Mouse (Mus musculus) colon, adult 2 months (tissue): ENCODE measurements around the gene Krtap15. TPM values are rescaled to one million over a fixed set of nuclear protein-coding genes. Genes with fewer than 3 reads are reported as not detected.

Experiments
- polyA plus RNA-seq: library from polyadenylated mRNA; depleted of rRNA; stranded (reverse); fragments of >200 nt; gene quantifications from 2 replicates; pipeline ENCODE4 v1.2.3, GENCODE M21; 2012; rRNA removed

Krtap15 gene
- polyA plus RNA-seq, result not detected in 2 replicates

GRCm38 (mm10) chr16:88820066-88820465, at the start of gene Krtap15:
Gene Krtap15 (plus strand): TSS chr16:88820215.

GRCm38 (mm10) chr16:88774106-88774505, 45.9 kb upstream of the Krtap15 start, which contains the start of gene 2310057N15Rik:
Gene 2310057N15Rik (minus strand): TSS chr16:88774206.

GRCm38 (mm10) chr16:88777596-88777995, 42.4 kb upstream of the Krtap15 start, which contains the start of gene Gm5965:
Gene Gm5965 (plus strand): TSS chr16:88777896.

GRCm38 (mm10) chr16:88811827-88812226, 8.2 kb upstream of the Krtap15 start, which contains the start of gene Gm20741:
Gene Gm20741 (minus strand): TSS chr16:88812220.

GRCm38 (mm10) chr16:88826095-88826652, 6.2 kb downstream of the Krtap15 start, which contains the start of gene Krtap14:
Gene Krtap14 (minus strand): TSS chr16:88826145.

GRCm38 (mm10) chr16:88869311-88869710, 49.3 kb downstream of the Krtap15 start, which contains the start of gene Krtap19-1:
Gene Krtap19-1 (minus strand): TSS chr16:88869411.

GRCm38 (mm10) chr16:88874169-88874568, 54.2 kb downstream of the Krtap15 start, which contains the start of gene Krtap19-2:
Gene Krtap19-2 (minus strand): TSS chr16:88874269.

GRCm38 (mm10) chr16:88877938-88878337, 57.9 kb downstream of the Krtap15 start, which contains the start of gene Krtap19-3:
Gene Krtap19-3 (minus strand): TSS chr16:88878038.

Other genes with a start within 250 kb of the Krtap15 start
- gene Krtap24-1, start 207.9 kb upstream of the Krtap15 start, polyA plus RNA-seq, result not detected in 2 replicates
- gene 2310079G19Rik, start 192.5 kb upstream of the Krtap15 start, polyA plus RNA-seq, result 28.8 and 37.2 TPM in 2 replicates
- 0.12 TPM in 1 of 2 replicates, not detected in the other for gene Krtap26-1, start 172.4 kb upstream of the Krtap15 start, polyA plus RNA-seq
- not detected in 2 replicates for gene Krtap27-1, start 148.5 kb upstream of the Krtap15 start, polyA plus RNA-seq
- not detected in 2 replicates for gene 2310061N02Rik, start 112.3 kb upstream of the Krtap15 start, polyA plus RNA-seq
- gene Krtap13-1, start 91.4 kb upstream of the Krtap15 start, polyA plus RNA-seq, result not detected in 2 replicates
- 1.9 and 2.4 TPM in 2 replicates for gene Krtap13, start 68.6 kb upstream of the Krtap15 start, polyA plus RNA-seq
- gene 2310034C09Rik, start 61.4 kb upstream of the Krtap15 start, polyA plus RNA-seq, result 0.29 and 1.1 TPM in 2 replicates
- not detected in 2 replicates for gene 2310057N15Rik, start 46.0 kb upstream of the Krtap15 start, polyA plus RNA-seq
- gene Gm5965, start 42.3 kb upstream of the Krtap15 start, polyA plus RNA-seq, result not detected in 2 replicates
- not detected in 2 replicates for gene Gm20741, start 8.0 kb upstream of the Krtap15 start, polyA plus RNA-seq
- not detected in 2 replicates for gene Krtap14, start 5.9 kb downstream of the Krtap15 start, polyA plus RNA-seq
- gene Krtap19-1, start 49.2 kb downstream of the Krtap15 start, polyA plus RNA-seq, result not detected in 2 replicates
- gene Krtap19-2, start 54.1 kb downstream of the Krtap15 start, polyA plus RNA-seq, result not detected in 2 replicates
- gene Krtap19-3, start 57.8 kb downstream of the Krtap15 start, polyA plus RNA-seq, result not detected in 2 replicates
- not detected in 2 replicates for gene Krtap19-4, start 64.9 kb downstream of the Krtap15 start, polyA plus RNA-seq
- gene Krtap19-5, start 76.2 kb downstream of the Krtap15 start, polyA plus RNA-seq, result not detected in 2 replicates
- not detected in 2 replicates for gene Krtap19-9b, start 112.0 kb downstream of the Krtap15 start, polyA plus RNA-seq
- not detected in 2 replicates for gene Krtap16-3, start 142.7 kb downstream of the Krtap15 start, polyA plus RNA-seq
- gene Krtap22-2, start 190.5 kb downstream of the Krtap15 start, polyA plus RNA-seq, result not detected in 2 replicates
- not detected in 2 replicates for gene Gm10229, start 195.1 kb downstream of the Krtap15 start, polyA plus RNA-seq
- gene Krtap6-1, start 211.5 kb downstream of the Krtap15 start, polyA plus RNA-seq, result not detected in 2 replicates
- not detected in 2 replicates for gene Gm10228, start 221.3 kb downstream of the Krtap15 start, polyA plus RNA-seq
- gene Krtap6-5, start 227.7 kb downstream of the Krtap15 start, polyA plus RNA-seq, result not detected in 2 replicates
- not detected in 2 replicates for gene 1110025L11Rik, start 243.8 kb downstream of the Krtap15 start, polyA plus RNA-seq